Mouse (Mus musculus): ENCODE data around the gene Babam2. TPM values are rescaled to one million over a fixed set of nuclear protein-coding genes. Genes with fewer than 3 reads are reported as not detected.

Babam2 gene
- 70.1 and 71.0 TPM in 2 replicates for polyA plus RNA-seq (2012; ENCODE audit: insufficient read depth, insufficient read length, missing spikeins)

DNA sequence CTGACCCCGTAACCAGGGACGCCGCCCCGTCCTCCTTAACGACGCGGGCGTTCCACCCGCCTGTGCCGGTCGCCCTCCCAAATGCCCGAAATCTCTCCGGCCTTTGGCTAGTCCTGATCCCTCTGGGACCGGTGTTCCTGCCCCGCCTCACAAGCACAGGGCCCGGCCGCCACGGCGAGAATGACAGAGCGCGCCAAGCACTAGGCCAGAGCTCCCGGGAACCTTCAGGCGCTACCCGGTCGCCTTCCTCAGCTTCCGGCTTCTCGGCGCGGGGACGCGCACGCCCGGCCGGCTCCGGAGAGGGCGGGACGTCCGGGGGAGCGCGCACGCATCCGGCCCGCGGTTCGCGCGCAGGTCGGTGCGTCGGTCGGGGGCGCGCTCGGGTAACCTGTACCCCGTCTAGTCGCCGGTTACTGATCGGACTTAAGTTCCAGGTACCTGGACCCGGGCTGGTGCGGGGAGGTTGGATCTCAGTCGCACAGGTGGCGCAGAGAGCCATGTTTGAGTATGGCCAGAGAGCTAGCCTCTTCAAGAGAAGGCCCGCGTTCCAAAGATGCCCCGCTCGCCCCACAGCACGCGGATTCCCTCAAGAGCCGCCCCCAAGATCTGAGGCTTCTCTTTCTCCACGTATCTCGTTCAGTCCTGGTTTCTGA is at the start of gene Babam2:
Babam2 (plus strand) TSS at position 41 of the 653 bp plus-strand sequence.
- Histone ChIP-seq H3K4me1 (ENCODE audit: control insufficient read depth, insufficient read depth, insufficient read length, low read length) (no peaks in the 10 kb centered on the region), H3K27ac (replicated peaks; ENCODE audit: low read depth, low read length) (peak within 1 kb of the TSS; percentile 99), H3K4me3 (ENCODE audit: insufficient read depth, low read depth, low read length) (peak within 1 kb of the TSS; percentile 95)

DNA sequence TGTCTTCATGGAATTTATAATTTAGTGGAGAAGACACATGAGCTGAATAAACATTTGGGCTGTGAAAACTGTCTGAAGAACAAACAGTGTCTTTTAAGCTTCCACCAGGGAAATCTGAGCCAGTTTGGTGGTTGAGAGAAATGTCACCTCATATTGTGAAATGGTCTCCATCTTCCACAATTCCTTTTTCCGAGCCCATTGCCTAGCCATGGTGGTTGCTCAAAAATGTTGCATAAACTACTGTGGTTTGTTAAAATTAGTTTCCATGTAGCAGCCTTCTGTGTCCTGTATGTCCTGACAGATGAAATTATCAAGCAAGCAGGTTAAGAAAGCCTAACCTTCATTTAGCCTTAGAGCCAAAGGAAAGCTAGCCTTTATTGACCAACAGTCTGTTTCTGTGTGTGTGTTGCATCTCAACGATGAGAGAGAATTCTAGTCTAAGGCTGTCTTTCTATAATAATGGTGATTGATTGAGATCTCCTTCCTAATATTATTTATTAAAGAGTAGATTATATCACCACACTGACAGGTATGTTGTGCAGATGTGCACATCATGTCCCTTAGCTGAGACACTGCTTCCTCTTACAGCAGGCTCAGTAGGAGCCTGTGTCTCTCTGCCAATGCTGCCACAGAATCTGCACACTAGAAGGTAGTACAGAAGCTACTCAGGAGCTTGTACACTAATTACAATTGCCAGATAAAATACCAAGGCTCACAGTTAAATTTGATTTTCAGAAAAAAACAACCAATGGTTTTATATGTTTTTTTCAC is 46.8 kb upstream of the Babam2 start:
- H3K4me3 ChIP-seq (ENCODE audit: insufficient read depth, low read depth, low read length), result no peak overlapping the region
- no peaks in the 10 kb centered on the region for H3K4me1 ChIP-seq (ENCODE audit: control insufficient read depth, insufficient read depth, insufficient read length, low read length)
- no peak overlapping the region for H3K27ac ChIP-seq (replicated peaks; ENCODE audit: low read depth, low read length)

DNA sequence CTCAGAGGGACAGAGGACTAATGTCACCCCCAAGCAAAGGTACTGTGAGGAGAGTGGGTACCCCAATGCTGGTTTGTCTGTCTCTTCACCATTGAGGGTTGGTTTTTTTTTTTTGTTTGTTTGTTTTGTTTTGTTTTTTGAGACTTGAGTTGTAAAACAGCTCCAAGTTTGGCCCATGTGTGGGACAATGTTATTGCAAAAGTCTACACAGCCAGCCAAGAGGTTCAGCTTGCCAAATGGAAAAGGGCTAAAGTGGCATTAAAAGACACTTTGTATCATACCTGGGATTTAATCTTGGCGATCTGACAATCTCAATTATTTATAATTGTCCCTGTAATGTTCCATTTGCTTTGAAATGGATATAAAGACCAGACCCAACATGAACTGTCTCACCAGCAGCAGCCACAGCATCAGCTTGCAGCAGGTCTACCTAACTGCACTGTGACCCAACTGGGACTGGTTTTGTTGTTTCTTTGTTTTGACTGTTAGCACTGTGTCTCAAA is 41.7 kb upstream of the Babam2 start:
- no peak overlapping the region for H3K27ac ChIP-seq (replicated peaks; ENCODE audit: low read depth, low read length)
- no peaks in the 10 kb centered on the region for H3K4me1 ChIP-seq (ENCODE audit: control insufficient read depth, insufficient read depth, insufficient read length, low read length)
- no peak overlapping the region for H3K4me3 ChIP-seq (ENCODE audit: insufficient read depth, low read depth, low read length)

DNA sequence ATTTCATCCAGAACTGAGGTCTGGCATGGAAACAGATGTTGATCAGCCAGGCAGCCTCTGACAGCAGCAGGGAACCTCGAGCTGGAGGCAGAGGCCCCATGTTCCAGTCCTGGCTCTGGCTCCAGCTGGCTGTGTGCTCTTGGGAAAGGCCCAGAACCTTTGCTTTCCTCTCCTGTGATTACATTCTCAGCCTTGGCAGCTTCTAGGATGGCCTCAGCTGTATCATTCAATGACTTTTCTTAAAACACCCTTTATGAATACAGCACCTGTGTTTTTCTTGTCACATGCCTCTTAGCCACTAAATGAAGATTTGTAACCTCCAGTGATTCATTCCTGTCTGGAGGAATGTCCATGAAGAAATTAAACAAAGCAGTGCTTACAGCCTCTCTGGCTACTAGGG is 31.3 kb upstream of the Babam2 start:
- Histone ChIP-seq H3K4me1 (ENCODE audit: control insufficient read depth, insufficient read depth, insufficient read length, low read length) (no peaks in the 10 kb centered on the region), H3K4me3 (ENCODE audit: insufficient read depth, low read depth, low read length) (no peak overlapping the region), H3K27ac (replicated peaks; ENCODE audit: low read depth, low read length) (no peak overlapping the region)

DNA sequence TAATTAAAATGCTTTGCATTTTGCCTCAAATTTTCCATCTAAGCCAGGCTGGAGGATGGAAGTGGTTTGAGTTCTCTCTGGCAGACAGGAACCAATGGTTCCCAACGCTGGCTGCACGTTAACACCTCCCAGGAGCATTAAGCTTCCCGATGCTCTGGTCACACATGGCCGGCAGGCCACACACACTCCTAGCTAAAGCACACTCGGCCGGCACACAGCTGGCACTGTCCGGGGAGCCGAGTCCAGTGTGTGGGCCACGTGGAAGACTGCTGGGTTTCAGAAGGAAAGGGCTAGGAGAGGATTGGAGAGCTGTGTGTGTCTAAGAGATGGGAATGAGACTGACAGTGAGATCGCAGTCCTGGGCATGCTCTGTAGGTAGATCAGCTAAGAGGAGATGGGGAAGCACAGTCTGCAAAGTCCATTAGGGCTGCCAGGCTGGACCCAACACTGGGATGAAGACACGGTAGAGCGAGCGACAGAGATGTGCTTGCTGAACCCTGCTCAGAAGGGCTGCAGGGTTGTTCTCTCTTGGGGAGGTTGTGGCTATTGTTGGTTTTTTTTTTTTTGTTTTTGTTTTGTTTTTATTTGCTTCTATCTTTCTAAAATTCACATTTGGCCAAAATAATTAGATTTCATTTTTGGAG is 29.0 kb upstream of the Babam2 start:
- Histone ChIP-seq H3K27ac (replicated peaks; ENCODE audit: low read depth, low read length) (no peak overlapping the region), H3K4me1 (ENCODE audit: control insufficient read depth, insufficient read depth, insufficient read length, low read length) (no peaks in the 10 kb centered on the region), H3K4me3 (ENCODE audit: insufficient read depth, low read depth, low read length) (no peak overlapping the region)

DNA sequence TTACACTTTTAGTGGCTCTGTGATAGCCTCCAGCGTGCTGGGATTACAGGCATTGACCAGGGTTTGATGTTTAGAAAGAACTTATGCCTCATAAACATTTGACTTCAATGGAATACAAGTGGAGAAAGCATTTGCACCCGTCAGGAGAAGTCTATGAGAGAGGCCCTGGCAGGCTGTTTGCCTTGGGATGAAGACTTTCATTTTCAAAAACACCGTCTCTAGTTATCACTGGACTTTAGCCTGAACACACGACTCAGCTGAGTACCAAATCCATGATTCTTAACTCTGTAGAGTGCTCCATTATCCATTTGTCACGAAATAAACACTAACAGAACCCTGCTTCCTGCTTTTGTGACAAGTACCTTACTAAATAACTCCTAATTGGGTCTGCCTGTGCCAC is 27.5 kb upstream of the Babam2 start:
- Histone ChIP-seq H3K27ac (replicated peaks; ENCODE audit: low read depth, low read length) (no peak overlapping the region), H3K4me1 (ENCODE audit: control insufficient read depth, insufficient read depth, insufficient read length, low read length) (no peaks in the 10 kb centered on the region), H3K4me3 (ENCODE audit: insufficient read depth, low read depth, low read length) (no peak overlapping the region)

DNA sequence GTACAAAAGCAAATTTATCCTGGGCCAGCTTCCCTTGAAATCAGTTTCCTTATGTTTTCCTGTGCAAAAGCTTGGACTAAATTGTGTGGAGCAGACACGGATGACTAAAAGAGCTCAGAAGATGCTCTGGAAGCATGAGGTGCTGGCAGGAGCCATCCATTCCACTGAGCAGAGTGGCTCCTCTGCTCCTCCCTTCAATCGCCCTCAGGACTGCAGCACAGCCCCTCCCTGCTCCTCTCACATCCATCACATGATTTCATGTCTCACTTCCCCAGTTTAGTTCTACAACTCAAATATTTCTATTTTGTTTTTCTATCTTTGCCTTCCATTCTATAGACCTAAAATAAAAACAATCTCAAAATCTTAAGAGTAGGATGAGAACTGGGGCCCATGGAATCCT is 26.3 kb upstream of the Babam2 start:
- H3K4me1 ChIP-seq (ENCODE audit: control insufficient read depth, insufficient read depth, insufficient read length, low read length), result no peaks in the 10 kb centered on the region
- H3K4me3 ChIP-seq (ENCODE audit: insufficient read depth, low read depth, low read length), result no peak overlapping the region
- H3K27ac ChIP-seq (replicated peaks; ENCODE audit: low read depth, low read length), result no peak overlapping the region

DNA sequence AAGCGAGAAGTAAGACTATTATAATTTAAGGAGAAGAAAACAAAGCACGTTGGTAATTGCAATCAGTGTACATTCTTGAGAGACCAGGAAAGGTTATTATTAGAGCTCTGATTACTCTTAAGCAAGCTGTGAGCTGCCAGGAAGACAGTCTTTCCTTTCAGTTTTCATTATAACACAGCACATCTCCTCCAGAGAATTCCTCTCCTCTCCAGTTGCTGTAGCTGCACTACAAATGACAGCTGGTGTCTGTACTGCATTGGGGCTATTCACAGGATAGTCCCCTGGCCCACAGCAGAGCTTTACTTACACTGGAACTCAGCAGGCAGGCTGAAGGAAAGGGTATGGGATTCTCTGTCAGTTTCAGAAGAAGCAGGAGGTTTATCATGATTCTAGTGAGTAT is 24.1 kb upstream of the Babam2 start:
- Histone ChIP-seq H3K4me3 (ENCODE audit: insufficient read depth, low read depth, low read length) (no peak overlapping the region), H3K27ac (replicated peaks; ENCODE audit: low read depth, low read length) (no peak overlapping the region), H3K4me1 (ENCODE audit: control insufficient read depth, insufficient read depth, insufficient read length, low read length) (no peaks in the 10 kb centered on the region)

DNA sequence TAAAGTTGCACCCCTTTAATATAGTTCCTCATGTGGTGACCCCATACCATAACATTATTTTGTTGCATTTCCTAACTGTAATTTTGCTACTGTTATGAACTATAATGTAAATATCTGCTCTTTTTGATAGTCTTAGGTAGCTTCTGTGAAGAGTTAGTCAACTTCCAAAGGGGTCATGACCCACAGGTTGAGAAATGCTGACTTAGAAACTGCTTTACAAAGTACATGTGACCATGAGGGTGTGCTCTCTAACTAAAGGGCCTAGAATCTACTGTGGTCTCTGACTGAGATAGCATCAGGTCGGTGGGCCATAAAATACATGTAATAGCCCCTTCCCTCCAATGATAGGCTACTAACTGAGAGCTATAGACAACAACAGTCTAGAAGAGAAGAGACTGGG is 19.5 kb upstream of the Babam2 start:
- no peaks in the 10 kb centered on the region for H3K4me1 ChIP-seq (ENCODE audit: control insufficient read depth, insufficient read depth, insufficient read length, low read length)
- no peak overlapping the region for H3K4me3 ChIP-seq (ENCODE audit: insufficient read depth, low read depth, low read length)
- no peak overlapping the region for H3K27ac ChIP-seq (replicated peaks; ENCODE audit: low read depth, low read length)

DNA sequence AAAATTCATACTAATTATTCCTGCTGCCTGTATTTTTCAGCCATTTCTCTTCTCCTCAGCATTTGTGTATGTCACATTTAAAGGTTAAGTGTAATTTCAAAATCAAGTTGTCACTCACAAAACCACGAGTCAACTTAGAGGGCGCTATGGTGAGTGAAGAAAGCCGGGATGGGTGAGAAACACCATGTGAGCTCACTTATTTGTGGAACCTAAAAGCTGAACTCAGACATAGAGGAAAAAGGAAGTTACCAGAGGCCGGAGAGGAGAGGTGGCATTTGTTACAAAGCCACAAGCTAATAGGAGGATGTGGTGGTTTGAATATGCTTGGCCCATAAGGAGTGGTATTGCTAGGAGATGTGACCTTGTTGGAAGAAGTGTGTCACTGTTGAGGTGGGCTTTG is 17.3 kb upstream of the Babam2 start:
- Histone ChIP-seq H3K4me1 (ENCODE audit: control insufficient read depth, insufficient read depth, insufficient read length, low read length) (no peaks in the 10 kb centered on the region), H3K27ac (replicated peaks; ENCODE audit: low read depth, low read length) (no peak overlapping the region)

DNA sequence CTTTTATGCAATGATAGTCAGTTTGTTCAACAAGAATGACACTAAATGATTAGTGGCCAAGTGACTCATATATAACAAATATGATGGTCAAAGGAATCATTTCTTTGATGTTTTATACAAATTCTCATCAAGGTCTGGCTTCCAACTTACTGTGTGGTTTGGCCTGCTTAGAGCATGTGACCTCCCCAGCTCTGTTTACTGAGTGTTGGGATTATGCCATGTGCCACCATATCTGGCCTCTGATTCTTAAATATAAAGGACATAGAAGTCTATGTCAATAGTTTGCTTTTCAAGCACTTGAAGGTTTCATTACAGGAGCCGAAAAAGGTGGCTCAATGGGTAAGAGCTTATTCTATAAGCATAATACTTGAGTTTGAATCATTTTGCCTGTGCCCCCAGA is 15.2 kb upstream of the Babam2 start:
- no peaks in the 10 kb centered on the region for H3K4me1 ChIP-seq (ENCODE audit: control insufficient read depth, insufficient read depth, insufficient read length, low read length)
- no peak overlapping the region for H3K27ac ChIP-seq (replicated peaks; ENCODE audit: low read depth, low read length)
- no peak overlapping the region for H3K4me3 ChIP-seq (ENCODE audit: insufficient read depth, low read depth, low read length)

More for the DNA sequence above, 17.3 kb upstream of the Babam2 start:
- H3K4me3 ChIP-seq (ENCODE audit: insufficient read depth, low read depth, low read length), result no peak overlapping the region

DNA sequence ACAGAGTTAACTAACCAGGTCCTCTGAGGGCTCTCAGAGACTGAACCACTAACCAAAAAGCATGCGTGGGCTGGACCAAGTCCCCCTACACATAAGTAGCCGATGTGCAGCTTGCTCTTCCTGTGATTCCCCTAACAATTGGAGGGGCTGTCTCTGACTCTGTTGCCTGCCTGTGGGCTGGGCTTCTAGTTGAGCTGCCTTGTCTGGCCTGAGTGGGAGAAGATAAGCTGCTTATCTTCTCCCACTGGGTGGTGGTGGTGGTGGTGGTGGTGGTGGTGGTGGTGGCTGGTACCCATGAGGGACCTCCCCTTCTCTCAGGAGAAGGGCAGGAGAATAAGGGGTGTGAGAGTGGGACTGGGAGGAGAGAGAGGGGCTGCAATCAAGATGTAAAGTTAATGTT is 11.4 kb upstream of the Babam2 start:
- Histone ChIP-seq H3K4me1 (ENCODE audit: control insufficient read depth, insufficient read depth, insufficient read length, low read length) (no peaks in the 10 kb centered on the region), H3K4me3 (ENCODE audit: insufficient read depth, low read depth, low read length) (no peak overlapping the region), H3K27ac (replicated peaks; ENCODE audit: low read depth, low read length) (no peak overlapping the region)

DNA sequence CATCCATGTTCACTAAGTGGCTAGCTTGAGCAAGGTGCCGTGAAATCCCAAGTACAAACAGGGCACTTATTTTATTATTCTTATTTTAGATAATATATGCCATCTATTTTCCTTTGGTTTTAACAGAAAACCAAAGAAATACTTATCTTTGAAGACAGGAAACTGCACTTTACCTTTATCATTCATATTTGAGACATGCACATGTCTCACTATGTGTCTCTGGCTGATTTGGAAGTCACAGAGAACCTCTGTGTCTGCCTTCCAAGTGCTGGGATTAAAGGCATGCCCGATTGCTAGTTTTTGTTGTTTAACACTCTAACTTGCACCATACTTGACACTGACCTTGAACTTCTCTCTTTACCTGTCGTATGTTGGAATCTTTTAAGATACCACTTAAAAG is 9.5 kb upstream of the Babam2 start:
- Histone ChIP-seq H3K4me3 (ENCODE audit: insufficient read depth, low read depth, low read length) (no peak overlapping the region), H3K27ac (replicated peaks; ENCODE audit: low read depth, low read length) (no peak overlapping the region), H3K4me1 (ENCODE audit: control insufficient read depth, insufficient read depth, insufficient read length, low read length) (no peaks in the 10 kb centered on the region)

DNA sequence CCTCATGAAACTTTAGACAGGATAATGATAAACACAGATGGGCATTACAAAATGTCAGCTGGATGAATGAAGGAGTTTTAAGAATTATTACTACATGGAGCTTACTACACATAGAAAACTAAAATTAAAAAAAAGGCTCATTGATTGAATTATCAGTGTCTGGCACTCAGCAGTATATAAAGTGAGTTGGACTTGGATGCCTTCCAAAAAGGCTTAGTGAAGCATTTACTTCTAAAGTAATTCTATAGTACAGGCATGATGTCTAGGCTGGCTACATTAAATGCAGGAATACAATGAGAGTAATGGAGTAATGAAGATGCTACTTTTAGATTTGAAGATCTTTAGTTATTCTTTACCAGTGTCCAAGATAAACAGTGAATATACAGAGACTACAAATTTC is 4.3 kb upstream of the Babam2 start:
- H3K4me1 ChIP-seq (ENCODE audit: control insufficient read depth, insufficient read depth, insufficient read length, low read length), result no peaks in the 10 kb centered on the region
- H3K27ac ChIP-seq (replicated peaks; ENCODE audit: low read depth, low read length), result no peak overlapping the region
- no peak overlapping the region for H3K4me3 ChIP-seq (ENCODE audit: insufficient read depth, low read depth, low read length)

DNA sequence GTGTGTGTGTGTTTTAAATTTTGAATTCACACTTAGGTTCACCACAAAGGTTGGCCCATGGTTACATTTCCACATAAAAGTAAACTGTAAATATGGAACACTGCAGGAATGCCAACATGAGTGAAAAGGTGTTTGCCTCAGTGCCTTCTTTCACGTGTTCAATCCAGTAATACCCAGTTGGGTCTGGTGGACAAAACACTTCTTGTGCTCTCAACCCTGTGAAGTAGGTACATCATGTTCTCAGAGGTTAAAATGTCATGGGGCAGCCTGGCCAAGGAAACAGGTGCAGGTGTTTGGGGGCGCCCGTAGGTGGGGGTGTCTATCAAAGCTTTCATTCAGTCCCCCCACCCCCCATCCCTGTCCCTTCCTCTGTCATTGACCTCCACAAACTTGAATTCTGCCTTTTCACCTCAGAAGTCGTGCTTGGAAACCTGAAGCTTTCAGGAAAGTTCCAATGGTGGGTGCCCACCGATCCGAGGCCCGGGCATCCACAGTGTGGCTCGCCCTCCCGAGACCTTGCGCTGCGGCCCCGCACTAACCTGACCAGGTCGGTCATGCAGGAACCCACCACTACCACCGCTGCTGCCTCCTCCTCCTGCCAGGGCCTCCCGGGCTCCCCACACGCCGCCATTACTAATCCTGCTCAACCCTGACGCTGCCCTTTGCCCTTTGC is 377 bp upstream of the Babam2 start, which contains the start of gene Rbks:
Rbks (minus strand) TSS at position 657 of the 673 bp plus-strand sequence.
- peak within 1 kb of the TSS; percentile 99 for H3K27ac ChIP-seq (replicated peaks; ENCODE audit: low read depth, low read length)
- H3K4me1 ChIP-seq (ENCODE audit: control insufficient read depth, insufficient read depth, insufficient read length, low read length), result no peaks in the 10 kb centered on the region
- H3K4me3 ChIP-seq (ENCODE audit: insufficient read depth, low read depth, low read length), result peak within 1 kb of the TSS; percentile 95

All from brown adipose tissue, adult 24 weeks (tissue).